Mouse (Mus musculus) cortical plate, adult 2 months (tissue): ENCODE measurements around the gene Cdh5. TPM values are rescaled to one million over a fixed set of nuclear protein-coding genes. Genes with fewer than 3 reads are reported as not detected.

ENCODE experiments used
- H3K27ac ChIP-seq: fragments of 200-500 bp; 2 replicates; pipeline ENCODE4 v1.5.1; 2012; ENCODE audit warnings: low read length, control low read depth, inconsistent platforms; ENCODE audit not compliant: insufficient read depth
- H3K4me1 ChIP-seq: fragments of 200-500 bp; 2 replicates; pipeline ENCODE4 v1.6.1; 2011; ENCODE audit warnings: low read length; ENCODE audit not compliant: control insufficient read depth, insufficient read depth
- H3K4me3 ChIP-seq: fragments of 200-500 bp; 2 replicates; pipeline ENCODE4 v1.5.1; 2011; ENCODE audit warnings: mild to moderate bottlenecking, low read length, control low read depth; ENCODE audit not compliant: insufficient read depth
- CTCF ChIP-seq: fragments of 200-500 bp; IDR thresholded peaks from 2 replicates; pipeline ENCODE4 v1.5.1; 2011; ENCODE audit warnings: mild to moderate bottlenecking, control low read depth, low read length; ENCODE audit not compliant: insufficient read depth; ENCODE audit errors: extremely low read depth
- POLR2A ChIP-seq: fragments of 200-500 bp; IDR thresholded peaks from 2 replicates; pipeline ENCODE4 v1.6.1; 2011; ENCODE audit warnings: mild to moderate bottlenecking, low read length, control low read depth; ENCODE audit not compliant: insufficient read depth; ENCODE audit errors: extremely low read depth
- polyA plus RNA-seq: library from polyadenylated mRNA; depleted of rRNA; stranded (reverse); fragments of >200 nt; gene quantifications from 2 replicates; pipeline ENCODE4 v1.2.3, GENCODE M21; 2012

Cdh5 gene
- polyA plus RNA-seq, 1 experiment, result 11.7 TPM

- Histone ChIP-seq H3K4me1 (no peaks in the 10 kb centered on the region), H3K27ac (no peak overlapping the region), H3K4me3 (no peak overlapping the region)
- no peak for TF ChIP-seq POLR2A
- no peak for TF ChIP-seq CTCF
These were observed 5.0 kb downstream of the Cdh5 start for GRCm38 (mm10) chr8:104106276-104106946.

DNA sequence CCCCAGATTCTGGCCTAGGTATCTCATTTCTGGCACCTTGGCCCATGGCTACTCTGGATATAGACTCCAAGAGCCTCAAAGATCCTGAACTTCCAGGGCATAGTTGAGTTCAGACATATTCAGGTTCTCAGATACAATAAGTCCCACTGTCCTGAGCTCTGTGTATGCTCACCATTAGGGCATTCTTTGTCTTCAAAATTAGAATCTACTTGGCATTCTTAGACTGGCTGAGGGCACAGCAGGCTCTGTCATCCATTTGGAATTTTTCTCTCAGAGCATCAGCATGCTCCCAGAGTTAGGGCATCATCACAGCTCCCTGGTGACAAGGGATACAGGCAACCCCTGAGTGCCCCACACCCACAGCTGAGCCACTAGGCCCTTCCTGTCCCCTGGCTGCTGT lies 5.7 kb downstream of the Cdh5 start:
- TF ChIP-seq POLR2A (no peak), CTCF (no peak)
- Histone ChIP-seq H3K4me1 (no peaks in the 10 kb centered on the region), H3K4me3 (no peak overlapping the region), H3K27ac (no peak overlapping the region)

DNA sequence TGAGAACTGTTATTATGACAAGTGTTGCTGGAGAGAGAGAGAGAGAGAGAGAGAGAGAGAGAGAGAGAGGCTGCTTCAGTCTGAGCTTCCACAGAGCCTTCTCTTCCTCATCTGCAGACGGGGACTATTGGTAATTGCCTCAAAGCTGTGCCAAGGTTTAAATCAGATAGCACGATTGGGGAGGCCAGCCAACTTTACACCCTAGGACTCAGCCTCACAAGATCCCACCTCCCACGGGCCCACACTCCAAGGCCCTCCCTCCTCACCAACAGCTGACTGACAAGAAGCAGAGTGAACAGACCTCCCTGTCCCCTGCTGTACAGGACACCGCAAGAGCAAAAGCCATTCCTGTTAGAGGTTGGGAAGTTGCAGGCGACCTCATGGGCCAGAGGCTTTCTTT lies 6.6 kb downstream of the Cdh5 start:
- H3K27ac ChIP-seq, result no peak overlapping the region
- H3K4me3 ChIP-seq, result no peak overlapping the region
- no peaks in the 10 kb centered on the region for H3K4me1 ChIP-seq
- no peak for TF ChIP-seq POLR2A
- no peak for TF ChIP-seq CTCF

GRCm38 (mm10) chr8:104110498-104111134 lies 9.2 kb downstream of the Cdh5 start:
- TF ChIP-seq CTCF (no peak), POLR2A (no peak)
- H3K4me3 ChIP-seq, result no peak overlapping the region
- H3K27ac ChIP-seq, result 0 out of 2 replicates have a peak overlapping the region, but pooled peaks have one; percentile 30
- H3K4me1 ChIP-seq, result no peaks in the 10 kb centered on the region

- peaks cover 2% of the 10 kb centered on the region; the same call in 1 of the 2 replicates for H3K4me1 ChIP-seq
- H3K4me3 ChIP-seq, result no peak overlapping the region
- H3K27ac ChIP-seq, result no peak overlapping the region
- TF ChIP-seq CTCF (no peak), POLR2A (no peak)
These were observed 20.4 kb downstream of the Cdh5 start for GRCm38 (mm10) chr8:104121640-104122416.

GRCm38 (mm10) chr8:104123080-104123657 lies 21.7 kb downstream of the Cdh5 start:
- peaks cover 4% of the 10 kb centered on the region; the same call in 1 of the 2 replicates for H3K4me1 ChIP-seq
- TF ChIP-seq CTCF (no peak), POLR2A (no peak)
- H3K27ac ChIP-seq, result no peak overlapping the region
- H3K4me3 ChIP-seq, result no peak overlapping the region

- Histone ChIP-seq H3K27ac (no peak overlapping the region), H3K4me3 (no peak overlapping the region), H3K4me1 (peaks cover 4% of the 10 kb centered on the region; the same call in 1 of the 2 replicates)
- no peak for TF ChIP-seq CTCF
- TF ChIP-seq POLR2A, result no peak
These were observed 23.1 kb downstream of the Cdh5 start for GRCm38 (mm10) chr8:104124534-104124933.

GRCm38 (mm10) chr8:104127160-104127883 lies 25.9 kb downstream of the Cdh5 start:
- TF ChIP-seq CTCF, result no peak
- TF ChIP-seq POLR2A, result no peak
- H3K27ac ChIP-seq, result peak overlapping the region; percentile 32; the same call in 1 of the 2 replicates
- H3K4me3 ChIP-seq, result no peak overlapping the region
- peaks cover 4% of the 10 kb centered on the region; the same call in 1 of the 2 replicates for H3K4me1 ChIP-seq

DNA sequence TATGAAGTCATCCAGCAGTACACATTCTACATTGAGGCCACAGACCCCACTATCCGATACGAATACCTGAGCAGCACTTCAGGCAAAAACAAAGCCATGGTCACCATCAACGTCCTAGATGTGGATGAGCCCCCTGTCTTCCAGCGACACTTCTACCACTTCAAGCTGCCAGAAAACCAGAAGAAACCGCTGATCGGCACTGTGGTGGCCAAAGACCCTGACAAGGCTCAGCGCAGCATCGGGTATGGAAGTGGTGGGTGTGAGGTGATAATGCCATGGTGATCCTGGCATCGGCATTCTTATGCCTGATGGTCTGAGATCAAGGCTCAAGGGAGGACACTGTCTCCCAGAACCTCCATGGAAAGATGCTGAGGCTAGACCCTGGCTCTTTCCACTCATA lies 29.5 kb downstream of the Cdh5 start:
- Histone ChIP-seq H3K4me3 (no peak overlapping the region), H3K4me1 (peaks cover 4% of the 10 kb centered on the region; the same call in 1 of the 2 replicates), H3K27ac (no peak overlapping the region)
- TF ChIP-seq POLR2A (no peak), CTCF (no peak)
